Mouse (Mus musculus) heart, embryonic 13.5 days (tissue): ENCODE results near the gene Dlg1. TPM values are rescaled to one million over a fixed set of nuclear protein-coding genes. Genes with fewer than 3 reads are reported as not detected.
A peak's percentile ranks its signal among the peaks of the same experiment; 100 is the strongest.

Experiments used
- ATAC-seq: fragments of 200-750 bp; cut with Nextera tagmentation; 2 replicates; pipeline ENCODE4 v1.8.0; 2017; ENCODE audit warnings: moderate TSS enrichment; ENCODE audit not compliant: insufficient number of reproducible peaks, low FRiP score, low TSS enrichment; ENCODE audit errors: extremely low read depth
- H3K27ac ChIP-seq: fragments of 300-500 bp; sonication (generic); replicated peaks from 2 replicates; pipeline ENCODE4 v1.5.1; 2015; ENCODE audit warnings: moderate library complexity, mild to moderate bottlenecking, inconsistent platforms
- H3K27me3 ChIP-seq: fragments of 300-500 bp; sonication (generic); replicated peaks from 2 replicates; pipeline ENCODE4 v1.6.1; 2015; ENCODE audit warnings: mild to moderate bottlenecking, inconsistent platforms
- H3K36me3 ChIP-seq: fragments of 300-500 bp; sonication (generic); 2 replicates; pipeline ENCODE4 v1.6.1; 2015; ENCODE audit warnings: mild to moderate bottlenecking, inconsistent platforms
- H3K4me1 ChIP-seq: fragments of 300-500 bp; sonication (generic); 2 replicates; pipeline ENCODE4 v1.6.1; 2015; ENCODE audit warnings: inconsistent platforms
- H3K4me2 ChIP-seq: fragments of 300-500 bp; sonication (generic); 2 replicates; pipeline ENCODE4 v1.6.1; 2015; ENCODE audit warnings: inconsistent platforms, mild to moderate bottlenecking, moderate library complexity
- H3K4me3 ChIP-seq: fragments of 300-500 bp; sonication (generic); 2 replicates; pipeline ENCODE4 v1.5.1; 2015; ENCODE audit warnings: moderate library complexity, mild to moderate bottlenecking, inconsistent platforms
- H3K9ac ChIP-seq: fragments of 300-500 bp; sonication (generic); 2 replicates; pipeline ENCODE4 v1.6.1; 2015; ENCODE audit warnings: inconsistent platforms, mild to moderate bottlenecking, moderate library complexity
- H3K9me3 ChIP-seq: fragments of 300-500 bp; sonication (generic); 2 replicates; pipeline ENCODE4 v1.6.1; 2016; ENCODE audit warnings: inconsistent platforms
- WGBS: fragments of 180-500 bp; shearing (Covaris S2); methylation state at CpG from one replicate; pipeline ENCODE4 v1.1.7; 2015; ENCODE audit warnings: mixed read lengths; 5-methylcytosine and 5-hydroxymethylcytosine counted together
- polyA plus RNA-seq: library from polyadenylated mRNA; unstranded; fragments of >200 nt; fragmentation: Nextera tagmentation; extraction: Ambion mirVana; gene quantifications from 2 replicates; pipeline ENCODE4 v1.2.1, GENCODE M21; 2015

Dlg1 gene
- polyA plus RNA-seq, 1 experiment from 2014 or later, result 12.4 TPM

DNA sequence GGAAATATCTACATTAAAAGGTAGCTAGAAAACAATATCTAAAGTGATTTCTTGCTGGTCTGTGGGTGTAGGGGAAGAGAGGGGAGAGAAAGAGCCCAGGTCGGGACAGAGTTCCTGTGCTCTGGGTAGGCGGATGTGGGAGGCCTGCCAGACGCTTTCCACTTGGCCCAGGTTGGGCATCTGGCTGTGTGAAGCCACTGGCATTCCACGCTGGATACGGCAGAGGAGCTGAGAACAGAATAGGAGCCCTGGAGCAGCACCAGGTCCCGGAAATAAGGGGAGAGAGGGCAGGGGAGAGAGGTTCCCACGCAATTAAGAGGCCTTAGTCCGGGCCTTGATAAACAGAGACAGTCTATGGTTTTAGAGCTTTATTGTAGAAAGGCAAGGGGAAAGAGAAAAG, 77.0 kb downstream of the Dlg1 start:
- no peak overlapping the region for H3K4me3 ChIP-seq
- ATAC-seq, result no peak

DNA sequence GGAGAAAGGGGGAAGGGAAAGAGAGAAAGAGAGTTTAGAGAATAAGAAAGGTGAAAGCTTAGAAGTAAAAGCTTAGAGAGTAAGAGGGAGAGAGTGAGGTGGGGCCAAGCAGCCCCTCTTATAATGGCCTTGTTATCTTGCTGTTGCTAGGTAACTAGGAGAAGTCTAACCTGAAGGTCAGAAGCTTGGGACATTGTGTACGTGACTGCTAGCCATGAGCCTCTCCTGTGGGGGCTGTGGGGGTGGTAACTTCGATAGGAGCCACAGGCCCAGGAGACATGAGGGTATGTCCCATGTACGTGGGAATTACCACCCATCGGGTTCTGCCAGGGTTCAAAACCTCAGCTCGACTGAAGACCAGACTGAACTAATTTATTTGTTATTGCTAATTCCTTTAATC, 77.5 kb downstream of the Dlg1 start:
- H3K36me3 ChIP-seq, result peaks cover 13% of the 10 kb centered on the region
- ATAC-seq, result no peak
- peaks cover 12% of the 10 kb centered on the region for H3K9me3 ChIP-seq
- no peak overlapping the region for H3K9ac ChIP-seq
- no peaks in the 10 kb centered on the region for H3K27me3 ChIP-seq
- WGBS, result 67% methylated on average over 5 of the region's 5 CpGs
- H3K4me1 ChIP-seq, result peaks cover 32% of the 10 kb centered on the region
- no peak overlapping the region for H3K4me3 ChIP-seq
- no peak overlapping the region for H3K4me2 ChIP-seq
- peak overlapping the region; percentile 72 for H3K27ac ChIP-seq

More for the DNA sequence above, 77.0 kb downstream of the Dlg1 start:
- Histone ChIP-seq H3K9me3 (peaks cover 11% of the 10 kb centered on the region), H3K4me2 (no peak overlapping the region), H3K27me3 (no peaks in the 10 kb centered on the region), H3K36me3 (peaks cover 13% of the 10 kb centered on the region), H3K27ac (peak overlapping the region; percentile 72), H3K4me1 (peaks cover 32% of the 10 kb centered on the region), H3K9ac (no peak overlapping the region)
- WGBS, result 56% methylated on average over 8 of the region's 8 CpGs

- WGBS, result 63% methylated on average over 1 of the region's 1 CpGs
- H3K9me3 ChIP-seq, result no peaks in the 10 kb centered on the region
- no peak overlapping the region for H3K27ac ChIP-seq
- H3K4me3 ChIP-seq, result no peak overlapping the region
- ATAC-seq, result no peak
- no peaks in the 10 kb centered on the region for H3K27me3 ChIP-seq
- no peak overlapping the region for H3K4me2 ChIP-seq
- H3K9ac ChIP-seq, result no peak overlapping the region
- H3K4me1 ChIP-seq, result peaks cover 8% of the 10 kb centered on the region
- 0 out of 2 replicates have a peak, but pooled peaks cover 9% of the 10 kb centered on the region for H3K36me3 ChIP-seq
Observed at GRCm38 (mm10) chr16:31750526-31750925, 87.3 kb downstream of the Dlg1 start.

GRCm38 (mm10) chr16:31754172-31755025, 91.2 kb downstream of the Dlg1 start:
- Histone ChIP-seq H3K4me1 (peaks cover 22% of the 10 kb centered on the region), H3K9me3 (no peaks in the 10 kb centered on the region), H3K4me2 (no peak overlapping the region), H3K36me3 (no peaks in the 10 kb centered on the region), H3K4me3 (no peak overlapping the region), H3K27ac (no peak overlapping the region; the same call in 1 of the 2 replicates), H3K9ac (no peak overlapping the region), H3K27me3 (no peaks in the 10 kb centered on the region)
- ATAC-seq, result no peak
- 59% methylated on average over 19 of the region's 19 CpGs for WGBS

DNA sequence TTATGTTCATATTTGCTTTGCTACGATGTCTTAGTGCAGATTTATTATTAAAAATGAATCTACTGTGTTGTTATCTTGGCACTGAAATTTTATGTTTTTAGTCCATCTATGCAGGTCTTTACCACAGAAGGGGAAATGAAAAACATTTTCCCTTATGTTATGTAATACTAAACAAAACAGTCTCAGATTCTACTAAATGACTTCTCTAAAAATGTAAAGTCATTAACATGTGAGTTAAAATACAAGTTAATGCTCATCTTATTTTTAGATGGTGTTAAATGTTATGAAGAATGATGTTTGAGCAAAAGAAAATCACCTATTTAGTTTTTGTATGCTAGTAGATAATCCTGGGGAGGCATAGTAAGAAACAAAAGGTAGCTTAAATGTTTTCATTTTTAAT, 91.8 kb downstream of the Dlg1 start:
- Histone ChIP-seq H3K4me1 (peaks cover 28% of the 10 kb centered on the region), H3K4me3 (no peak overlapping the region), H3K27me3 (no peaks in the 10 kb centered on the region), H3K27ac (no peak overlapping the region), H3K9ac (no peak overlapping the region), H3K4me2 (no peak overlapping the region), H3K9me3 (no peaks in the 10 kb centered on the region), H3K36me3 (no peaks in the 10 kb centered on the region)
- 94% methylated on average over 1 of the region's 1 CpGs for WGBS
- ATAC-seq, result no peak

DNA sequence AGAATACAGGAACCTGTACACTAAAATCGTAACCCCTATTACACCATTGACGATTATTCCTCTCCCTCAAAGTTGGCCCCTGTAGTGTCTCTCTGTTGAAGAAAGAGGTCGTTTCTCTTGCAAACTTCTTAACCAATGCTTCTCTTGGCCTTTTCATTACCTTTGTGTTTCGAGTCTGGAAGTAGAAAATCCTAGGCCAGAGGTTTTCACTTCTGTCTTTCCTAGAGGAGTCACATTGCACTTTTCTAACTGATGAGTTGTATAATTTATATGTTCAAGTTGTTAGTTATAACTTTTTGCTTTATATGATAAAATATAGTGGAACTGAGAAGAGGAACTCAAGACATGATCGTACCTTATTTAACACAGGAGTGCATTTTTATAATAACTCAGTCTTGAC, 93.2 kb downstream of the Dlg1 start:
- H3K9me3 ChIP-seq, result no peaks in the 10 kb centered on the region
- ATAC-seq, result no peak

GRCm38 (mm10) chr16:31757606-31758005, 94.4 kb downstream of the Dlg1 start:
- Histone ChIP-seq H3K27ac (no peak overlapping the region), H3K9me3 (no peaks in the 10 kb centered on the region), H3K4me1 (peaks cover 32% of the 10 kb centered on the region), H3K9ac (no peak overlapping the region), H3K4me2 (no peak overlapping the region), H3K36me3 (no peaks in the 10 kb centered on the region), H3K4me3 (no peak overlapping the region), H3K27me3 (no peaks in the 10 kb centered on the region)
- 80% methylated on average over 1 of the region's 1 CpGs for WGBS
- ATAC-seq, result no peak

More for the DNA sequence above, 93.2 kb downstream of the Dlg1 start:
- no peak overlapping the region for H3K9ac ChIP-seq
- no peaks in the 10 kb centered on the region for H3K27me3 ChIP-seq
- WGBS, result 87% methylated on average over 5 of the region's 5 CpGs
- peaks cover 32% of the 10 kb centered on the region for H3K4me1 ChIP-seq
- H3K4me2 ChIP-seq, result no peak overlapping the region
- H3K27ac ChIP-seq, result no peak overlapping the region
- H3K36me3 ChIP-seq, result no peaks in the 10 kb centered on the region
- no peak overlapping the region for H3K4me3 ChIP-seq

- Histone ChIP-seq H3K36me3 (no peaks in the 10 kb centered on the region), H3K4me1 (peaks cover 29% of the 10 kb centered on the region), H3K9ac (no peak overlapping the region), H3K27ac (0 out of 2 replicates have a peak overlapping the region, but pooled peaks have one; percentile 21), H3K4me2 (no peak overlapping the region), H3K9me3 (no peaks in the 10 kb centered on the region), H3K27me3 (no peaks in the 10 kb centered on the region), H3K4me3 (no peak overlapping the region)
- 54% methylated on average over 6 of the region's 6 CpGs for WGBS
- no peak for ATAC-seq
Observed at GRCm38 (mm10) chr16:31759416-31759815, 96.2 kb downstream of the Dlg1 start.

DNA sequence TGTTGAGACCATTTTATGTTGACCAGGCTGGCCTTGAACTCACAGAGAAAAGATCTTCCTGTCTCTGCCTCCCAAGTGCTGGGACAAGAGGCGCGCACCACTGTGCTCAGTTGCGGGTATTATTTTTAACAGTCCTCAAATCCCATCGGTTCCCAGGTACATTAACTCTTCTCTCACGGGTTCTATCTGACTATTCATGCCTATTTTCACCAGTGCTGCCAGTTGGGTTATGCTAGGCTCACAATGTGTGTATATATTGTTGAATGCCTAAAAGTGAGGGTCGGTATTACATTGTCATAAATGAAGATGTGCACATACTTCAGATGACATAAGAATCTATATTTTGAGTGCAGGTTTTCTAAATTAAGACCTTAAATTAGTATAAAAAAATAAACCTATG, 103.1 kb downstream of the Dlg1 start:
- H3K4me1 ChIP-seq, result peaks cover 3% of the 10 kb centered on the region; the same call in 1 of the 2 replicates

GRCm38 (mm10) chr16:31766715-31767114, 103.5 kb downstream of the Dlg1 start:
- no peak overlapping the region for H3K4me2 ChIP-seq
- no peak for ATAC-seq
- WGBS, result 67% methylated on average over 3 of the region's 3 CpGs
- H3K9me3 ChIP-seq, result no peaks in the 10 kb centered on the region
- no peaks in the 10 kb centered on the region for H3K36me3 ChIP-seq
- no peak overlapping the region for H3K9ac ChIP-seq
- no peaks in the 10 kb centered on the region for H3K27me3 ChIP-seq
- no peak overlapping the region for H3K27ac ChIP-seq
- no peak overlapping the region for H3K4me3 ChIP-seq
- H3K4me1 ChIP-seq, result peaks cover 3% of the 10 kb centered on the region; the same call in 1 of the 2 replicates

More for the DNA sequence above, 103.1 kb downstream of the Dlg1 start:
- no peaks in the 10 kb centered on the region for H3K9me3 ChIP-seq
- H3K27ac ChIP-seq, result no peak overlapping the region
- H3K4me3 ChIP-seq, result no peak overlapping the region
- H3K9ac ChIP-seq, result no peak overlapping the region
- 93% methylated on average over 6 of the region's 6 CpGs for WGBS
- no peaks in the 10 kb centered on the region for H3K27me3 ChIP-seq
- H3K36me3 ChIP-seq, result no peaks in the 10 kb centered on the region
- ATAC-seq, result no peak
- no peak overlapping the region for H3K4me2 ChIP-seq

DNA sequence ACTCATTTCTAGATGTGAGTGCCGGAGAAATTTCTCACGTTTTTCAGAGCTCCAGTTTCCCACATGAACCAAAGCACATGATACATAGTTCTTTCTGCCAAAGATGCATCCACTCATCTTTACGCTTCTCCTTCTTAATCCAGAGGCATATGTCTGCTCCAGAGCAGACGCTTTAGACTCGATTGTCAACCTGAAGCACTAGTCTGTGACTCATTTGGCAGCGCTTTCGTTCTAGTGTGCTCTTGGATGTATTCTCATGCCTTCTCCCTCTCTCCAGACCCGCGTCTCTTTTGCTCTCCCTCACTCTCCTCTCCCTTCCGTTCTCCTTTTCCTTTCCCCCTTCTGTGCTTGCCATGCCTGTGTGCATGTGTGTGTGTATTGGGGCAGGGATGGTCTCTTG, 112.7 kb downstream of the Dlg1 start:
- no peaks in the 10 kb centered on the region for H3K9me3 ChIP-seq
- H3K27me3 ChIP-seq, result no peaks in the 10 kb centered on the region
- H3K9ac ChIP-seq, result no peak overlapping the region
- H3K4me3 ChIP-seq, result no peak overlapping the region
- H3K4me1 ChIP-seq, result peaks cover 7% of the 10 kb centered on the region; the same call in 1 of the 2 replicates
- H3K27ac ChIP-seq, result no peak overlapping the region
- ATAC-seq, result no peak
- H3K36me3 ChIP-seq, result no peaks in the 10 kb centered on the region
- no peak overlapping the region for H3K4me2 ChIP-seq
- WGBS, result 82% methylated on average over 10 of the region's 10 CpGs

GRCm38 (mm10) chr16:31781015-31781414, 117.8 kb downstream of the Dlg1 start:
- no peaks in the 10 kb centered on the region for H3K27me3 ChIP-seq
- no peak for ATAC-seq
- H3K4me2 ChIP-seq, result no peak overlapping the region
- no peak overlapping the region for H3K27ac ChIP-seq
- no peaks in the 10 kb centered on the region for H3K9me3 ChIP-seq
- peaks cover 7% of the 10 kb centered on the region; the same call in 1 of the 2 replicates for H3K36me3 ChIP-seq
- H3K9ac ChIP-seq, result no peak overlapping the region
- H3K4me1 ChIP-seq, result peaks cover 8% of the 10 kb centered on the region
- WGBS, result 48% methylated on average over 6 of the region's 6 CpGs
- H3K4me3 ChIP-seq, result no peak overlapping the region
